Mouse (Mus musculus) embryonic fibroblast, embryonic 13.5 days (primary cell): ENCODE data around the gene Fam160b1.

Source experiments
- CTCF ChIP-seq: IDR thresholded peaks from 2 replicates; pipeline ENCODE4 v1.5.1; 2011; ENCODE audit warnings: mild to moderate bottlenecking, control low read depth, low read length, moderate library complexity, borderline replicate concordance; ENCODE audit not compliant: insufficient read depth
- POLR2A ChIP-seq: IDR thresholded peaks from 2 replicates; pipeline ENCODE4 v1.6.1; 2011; ENCODE audit warnings: low read depth, mild to moderate bottlenecking, control low read depth, low read length, moderate library complexity

DNA sequence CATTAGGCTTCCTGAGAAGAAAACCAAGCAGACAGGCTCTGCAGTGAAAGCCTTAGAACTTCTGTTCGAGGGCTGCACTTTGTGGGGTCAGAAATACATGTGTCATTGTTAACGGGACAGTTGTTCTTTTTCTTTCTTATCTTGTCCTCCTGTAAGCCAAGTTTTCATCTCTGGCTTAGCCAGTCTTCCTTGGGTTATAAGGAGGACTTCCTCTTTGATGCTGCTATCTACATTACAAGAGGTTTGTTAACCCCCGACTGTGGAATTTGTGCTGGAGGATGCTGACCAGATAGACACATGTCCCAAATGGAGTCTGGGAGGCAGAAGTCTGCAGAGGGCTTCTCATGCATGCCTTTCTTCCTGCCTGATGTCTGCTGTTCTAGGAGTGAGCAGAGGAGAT, 52.7 kb downstream of the Fam160b1 start:
- TF ChIP-seq POLR2A (no peak), CTCF (no peak)
